In genomic region chr13:12340183-12340975, GRCm38 (mm10) we compare ENCODE assay signal across 7 mouse cellular contexts. TPM values are rescaled to one million over a fixed set of nuclear protein-coding genes. Genes with fewer than 3 reads are reported as not detected.
DNase-seq lines count a peak whose midpoint lies in the region; ATAC-seq lines count a peak whose summit lies in the region.

TSS of gene Actn2 (minus strand) at chr13:12340760.

- peaks cover 16% of the 10 kb centered on the region; the same call in 1 of the 2 replicates for H3K27me3 ChIP-seq in forebrain, embryonic 10.5 days (ENCODE audit: poor library complexity, severe bottlenecking)
- H3K27me3 ChIP-seq in heart, embryonic 12.5 days (replicated peaks) = 0 out of 2 replicates have a peak, but pooled peaks cover 4% of the 10 kb centered on the region
- no peaks in the 10 kb centered on the region for H3K27me3 ChIP-seq in kidney, embryonic 14.5 days (ENCODE audit: control insufficient read depth, insufficient read depth, low read length)
- H3K27me3 ChIP-seq in limb, embryonic 15.5 days = no peaks in the 10 kb centered on the region
- no peaks in the 10 kb centered on the region for H3K27me3 ChIP-seq in midbrain, embryonic 16.5 days (ENCODE audit: control insufficient read depth, insufficient read depth, low read depth, low read length)

- WGBS in forebrain, embryonic 10.5 days = under 1% methylated on average over 41 of the region's 43 CpGs
- WGBS in heart, embryonic 12.5 days = under 1% methylated on average over 43 of the region's 43 CpGs
- under 1% methylated on average over 38 of the region's 43 CpGs for WGBS in kidney, embryonic 14.5 days
- WGBS in limb, embryonic 15.5 days = under 1% methylated on average over 43 of the region's 43 CpGs
- WGBS in midbrain, embryonic 16.5 days = under 1% methylated on average over 42 of the region's 43 CpGs

- peak within 1 kb of the TSS; percentile 67 for H3K4me2 ChIP-seq in heart, embryonic 12.5 days
- peak within 1 kb of the TSS; percentile 78 for H3K4me2 ChIP-seq in kidney, embryonic 14.5 days (replicated peaks; ENCODE audit: low read depth, low read length)
- H3K4me2 ChIP-seq in limb, embryonic 15.5 days = peak within 1 kb of the TSS; percentile 67
- H3K4me2 ChIP-seq in midbrain, embryonic 16.5 days (ENCODE audit: low read length) = peak within 1 kb of the TSS; percentile 90

- peak; percentile 50 for DNase-seq in c-Kit-positive CD71-negative TER-119-negative erythroid progenitor cells, embryonic 14.5 days (ENCODE audit: low read depth)
- DNase-seq in forebrain, embryonic 10.5 days (ENCODE audit: extremely low spot score, low spot score) = peak; percentile 89
- DNase-seq in spleen, postnatal 10 days (ENCODE audit: low spot score in 2 of 2) = peak; percentile 28 to 78

- peak within 1 kb of the TSS; percentile 59 for H3K4me3 ChIP-seq in forebrain, embryonic 10.5 days
- peak within 1 kb of the TSS; percentile 74 for H3K4me3 ChIP-seq in heart, embryonic 12.5 days
- H3K4me3 ChIP-seq in kidney, embryonic 14.5 days (ENCODE audit: low read length) = peak within 1 kb of the TSS; percentile 35
- peak within 1 kb of the TSS; percentile 37 for H3K4me3 ChIP-seq in limb, embryonic 15.5 days
- H3K4me3 ChIP-seq in midbrain, embryonic 16.5 days (ENCODE audit: low read depth, low read length) = peak within 1 kb of the TSS; percentile 56

- no peaks in the 10 kb centered on the region for H3K36me3 ChIP-seq in forebrain, embryonic 10.5 days (replicated peaks)
- H3K36me3 ChIP-seq in heart, embryonic 12.5 days = no peaks in the 10 kb centered on the region
- no peaks in the 10 kb centered on the region for H3K36me3 ChIP-seq in kidney, embryonic 14.5 days (ENCODE audit: control insufficient read depth, insufficient read depth, low read length)
- no peaks in the 10 kb centered on the region for H3K36me3 ChIP-seq in limb, embryonic 15.5 days
- no peaks in the 10 kb centered on the region for H3K36me3 ChIP-seq in midbrain, embryonic 16.5 days (ENCODE audit: control insufficient read depth, insufficient read depth, low read length)

- no peaks in the 10 kb centered on the region for H3K9me3 ChIP-seq in forebrain, embryonic 10.5 days
- H3K9me3 ChIP-seq in heart, embryonic 12.5 days (replicated peaks) = no peaks in the 10 kb centered on the region
- H3K9me3 ChIP-seq in kidney, embryonic 14.5 days (ENCODE audit: control insufficient read depth, low read length) = no peaks in the 10 kb centered on the region
- no peaks in the 10 kb centered on the region for H3K9me3 ChIP-seq in limb, embryonic 15.5 days
- no peaks in the 10 kb centered on the region for H3K9me3 ChIP-seq in midbrain, embryonic 16.5 days (replicated peaks; ENCODE audit: control insufficient read depth, low read length, poor library complexity, severe bottlenecking)

- peak within 1 kb of the TSS; percentile 89 for H3K9ac ChIP-seq in heart, embryonic 12.5 days
- H3K9ac ChIP-seq in kidney, embryonic 14.5 days (ENCODE audit: low read depth, low read length) = 0 out of 2 replicates have a peak within 1 kb of the TSS, but pooled peaks have one; percentile 45
- H3K9ac ChIP-seq in limb, embryonic 15.5 days = 0 out of 2 replicates have a peak within 1 kb of the TSS, but pooled peaks have one; percentile 31
- H3K9ac ChIP-seq in midbrain, embryonic 16.5 days (ENCODE audit: low read depth, low read length) = peak within 1 kb of the TSS; percentile 75

- H3K27ac ChIP-seq in forebrain, embryonic 10.5 days = peak within 1 kb of the TSS; percentile 78
- H3K27ac ChIP-seq in heart, embryonic 12.5 days (ENCODE audit: poor library complexity, severe bottlenecking) = peak within 1 kb of the TSS; percentile 98
- no peak within 1 kb of the TSS for H3K27ac ChIP-seq in kidney, embryonic 14.5 days (ENCODE audit: low read depth, low read length)
- H3K27ac ChIP-seq in limb, embryonic 15.5 days = no peak within 1 kb of the TSS
- no peak within 1 kb of the TSS for H3K27ac ChIP-seq in midbrain, embryonic 16.5 days (ENCODE audit: low read length)

- H3K4me1 ChIP-seq in forebrain, embryonic 10.5 days = peaks cover 14% of the 10 kb centered on the region
- H3K4me1 ChIP-seq in heart, embryonic 12.5 days (replicated peaks) = peaks cover 14% of the 10 kb centered on the region
- H3K4me1 ChIP-seq in kidney, embryonic 14.5 days (ENCODE audit: control insufficient read depth, insufficient read depth, low read length) = peaks cover 4% of the 10 kb centered on the region; the same call in 1 of the 2 replicates
- peaks cover 10% of the 10 kb centered on the region for H3K4me1 ChIP-seq in limb, embryonic 15.5 days
- H3K4me1 ChIP-seq in midbrain, embryonic 16.5 days (ENCODE audit: control insufficient read depth, insufficient read depth, low read length) = 0 out of 2 replicates have a peak, but pooled peaks cover 2% of the 10 kb centered on the region

- peak; percentile 87 for ATAC-seq in heart, embryonic 12.5 days (ENCODE audit: insufficient number of reproducible peaks, low FRiP score)
- ATAC-seq in kidney, embryonic 14.5 days (ENCODE audit: low FRiP score, low TSS enrichment) = peak; percentile 99
- peak; percentile 89 for ATAC-seq in limb, embryonic 15.5 days (ENCODE audit: insufficient number of reproducible peaks, low FRiP score, low TSS enrichment, low read depth)
- ATAC-seq in midbrain, embryonic 16.5 days = peak; percentile 99

RNA-seq across cellular contexts. Expression of gene Actn2, which starts in this region (rescaled TPM):
- 1.8 and 2.2 TPM in 2 replicates for polyA plus RNA-seq in forebrain, embryonic 10.5 days (2016; fragmentation: Nextera tagmentation; extraction: Ambion mirVana)
- polyA plus RNA-seq in heart, embryonic 12.5 days (2016; fragmentation: Nextera tagmentation; extraction: Ambion mirVana) = 1,360 and 1,370 TPM in 2 replicates
- polyA plus RNA-seq in kidney, embryonic 14.5 days (2014; fragmentation: Nextera tagmentation; extraction: Ambion mirVana) = 0.64 and 1.7 TPM in 2 replicates
- 158 and 510 TPM in 2 replicates for polyA plus RNA-seq in limb, embryonic 15.5 days (2015; fragmentation: Nextera tagmentation; extraction: Ambion mirVana)
- 3.3 and 3.5 TPM in 2 replicates for polyA plus RNA-seq in midbrain, embryonic 16.5 days (2015; fragmentation: Nextera tagmentation; extraction: Ambion mirVana)

Comparison
In these comparisons a context has a peak if more than half of its experiments do, and no peak if none do; other contexts are left out.
1. RNA of gene Actn2 (polyA plus RNA-seq): 1,360 to 1,370 TPM in heart, embryonic 12.5 days and 158 to 510 TPM in limb, embryonic 15.5 days; 3.3 to 3.5 TPM in midbrain, embryonic 16.5 days, 1.8 to 2.2 TPM in forebrain, embryonic 10.5 days and 0.64 to 1.7 TPM in kidney, embryonic 14.5 days; every median in the first group is over 10 times any median in the second.
2. H3K27ac ChIP-seq: peak in forebrain, embryonic 10.5 days (single experiment) and heart, embryonic 12.5 days (single experiment); none in kidney, embryonic 14.5 days (single experiment), limb, embryonic 15.5 days (single experiment) and midbrain, embryonic 16.5 days (single experiment).
3. H3K9ac ChIP-seq: peak in every context shown above with its lines; median percentile 89 in heart, embryonic 12.5 days; 75 in midbrain, embryonic 16.5 days; 45 in kidney, embryonic 14.5 days; 31 in limb, embryonic 15.5 days.
4. Peak in every context shown above with its lines, with median percentiles within 50 percentile points of each other: DNase-seq, H3K4me3 ChIP-seq, ATAC-seq and H3K4me2 ChIP-seq.